Mouse (Mus musculus): ENCODE data around the gene Rnf115. TPM values are rescaled to one million over a fixed set of nuclear protein-coding genes. Genes with fewer than 3 reads are reported as not detected.
"Not testable (repeated sequence)": the region's sequence is repeated elsewhere in the genome, so short reads cannot be mapped to it uniquely, and the experiment has no call there.

The Rnf115 gene
- polyA plus RNA-seq, 1 experiment = 11.3 TPM

DNA sequence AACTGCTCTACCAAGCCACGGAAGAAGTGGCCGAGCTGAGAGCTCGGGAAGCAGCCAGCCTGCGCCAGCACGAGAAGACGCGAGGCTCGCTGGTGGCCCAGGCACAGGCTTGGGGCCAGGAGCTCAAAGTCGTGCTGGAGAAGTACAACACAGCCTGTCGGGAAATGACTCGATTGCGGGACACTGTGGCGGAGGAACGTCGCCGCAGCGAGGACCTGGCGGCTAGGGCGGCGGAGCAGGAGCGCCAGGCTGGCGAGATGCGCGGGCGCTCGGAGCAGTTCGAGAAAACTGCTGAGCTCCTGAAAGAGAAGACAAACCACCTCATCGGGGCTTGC lies 42.7 kb upstream of the Rnf115 start:
- no peak for DNase-seq (ENCODE audit: low read depth in 1 of 2, low spot score in 2 of 2)
- TF ChIP-seq POLR2A (IDR thresholded peaks at IDR 0.05; ENCODE audit: low read depth, low read length) (no peak), CTCF (IDR thresholded peaks at IDR 0.05; ENCODE audit: extremely low read depth, insufficient read depth, insufficient read length, insufficient replicate concordance) (no peak)
- no peak overlapping the region for H3K27ac ChIP-seq (ENCODE audit: insufficient read depth, low read length)
- 28% methylated on average over 28 of the region's 28 CpGs for WGBS
- H3K27me3 ChIP-seq (ENCODE audit: control insufficient read depth, insufficient read depth, low read length) = peaks cover 11% of the 10 kb centered on the region
- no peak overlapping the region for H3K4me3 ChIP-seq (ENCODE audit: extremely low read depth, insufficient read depth, insufficient read length)
- H3K36me3 ChIP-seq (ENCODE audit: control insufficient read depth, insufficient read depth, low read length) = no peaks in the 10 kb centered on the region
- H3K4me1 ChIP-seq (ENCODE audit: control insufficient read depth, insufficient read depth, insufficient read length) = no peaks in the 10 kb centered on the region

DNA sequence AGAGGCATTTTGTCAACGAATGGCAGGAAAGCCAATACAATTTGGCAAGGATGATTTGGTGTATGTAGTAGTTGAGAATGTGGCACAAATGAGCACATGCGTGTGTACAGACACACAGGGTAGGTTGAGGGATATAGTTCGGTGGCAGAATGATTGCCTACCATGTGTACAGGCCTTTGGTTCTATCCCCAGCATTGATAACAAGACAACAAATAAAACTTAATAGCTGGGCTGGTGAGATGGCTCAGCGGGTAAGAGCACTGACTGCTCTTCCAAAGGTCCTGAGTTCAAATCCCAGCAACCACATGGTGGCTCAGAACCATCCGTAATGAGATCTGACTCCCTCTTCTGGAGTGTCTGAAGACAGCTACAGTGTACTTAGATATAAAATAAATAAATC lies 41.4 kb upstream of the Rnf115 start:
- H3K27me3 ChIP-seq (ENCODE audit: control insufficient read depth, insufficient read depth, low read length) = peaks cover 11% of the 10 kb centered on the region
- H3K27ac ChIP-seq (ENCODE audit: insufficient read depth, low read length); H3K4me3 ChIP-seq (ENCODE audit: extremely low read depth, insufficient read depth, insufficient read length); H3K4me1 ChIP-seq (ENCODE audit: control insufficient read depth, insufficient read depth, insufficient read length); DNase-seq (ENCODE audit: low read depth in 1 of 2, low spot score in 2 of 2); H3K36me3 ChIP-seq (ENCODE audit: control insufficient read depth, insufficient read depth, low read length): not testable (repeated sequence)
- 92% methylated on average over 5 of the region's 5 CpGs for WGBS

DNA sequence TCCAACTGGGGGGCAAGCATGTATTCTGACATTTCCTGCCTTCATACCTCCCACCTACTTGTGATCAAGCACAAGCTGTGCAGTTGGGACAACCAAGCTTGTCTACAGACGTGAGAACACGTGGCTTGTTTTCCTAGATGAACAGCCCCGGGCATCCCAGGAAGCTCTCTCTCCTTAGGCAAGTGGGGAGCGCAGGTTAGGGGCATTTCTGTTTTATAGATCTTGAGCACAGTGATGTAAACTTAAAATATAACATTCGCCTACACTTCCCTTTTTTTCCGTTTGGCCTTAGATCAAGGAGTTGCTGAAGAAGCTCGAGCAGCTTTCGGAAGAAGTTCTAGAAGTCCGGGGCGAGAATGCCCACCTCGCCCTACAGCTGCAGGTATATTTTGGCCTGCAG lies 38.6 kb upstream of the Rnf115 start:
- Histone ChIP-seq H3K27me3 (ENCODE audit: control insufficient read depth, insufficient read depth, low read length) (peaks cover 11% of the 10 kb centered on the region), H3K36me3 (ENCODE audit: control insufficient read depth, insufficient read depth, low read length) (no peaks in the 10 kb centered on the region), H3K4me3 (ENCODE audit: extremely low read depth, insufficient read depth, insufficient read length) (no peak overlapping the region), H3K4me1 (ENCODE audit: control insufficient read depth, insufficient read depth, insufficient read length) (no peaks in the 10 kb centered on the region), H3K27ac (ENCODE audit: insufficient read depth, low read length) (no peak overlapping the region)
- no peak for DNase-seq (ENCODE audit: low read depth in 1 of 2, low spot score in 2 of 2)
- TF ChIP-seq POLR2A (IDR thresholded peaks at IDR 0.05; ENCODE audit: low read depth, low read length) (no peak), CTCF (IDR thresholded peaks at IDR 0.05; ENCODE audit: extremely low read depth, insufficient read depth, insufficient read length, insufficient replicate concordance) (no peak)
- WGBS = 35% methylated on average over 11 of the region's 11 CpGs

DNA sequence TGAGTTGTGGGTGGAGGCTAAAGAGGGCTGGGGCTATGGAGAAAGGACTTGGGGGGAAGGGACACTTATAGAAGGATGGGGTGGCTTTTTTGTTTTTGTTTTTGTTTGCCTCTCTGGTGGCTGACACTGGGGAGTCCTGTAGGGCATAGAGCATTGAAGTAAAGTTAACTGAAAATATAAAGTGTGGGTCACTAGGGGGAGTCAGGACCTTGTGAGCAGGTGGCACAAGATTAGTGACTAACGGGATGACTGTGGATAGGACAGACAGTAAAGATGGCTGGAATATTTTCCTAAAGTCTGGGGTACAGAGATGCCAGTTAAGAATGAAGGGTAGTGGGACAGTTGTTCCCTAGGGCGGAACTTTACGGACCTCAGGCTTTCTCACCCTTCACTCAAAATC lies 37.2 kb upstream of the Rnf115 start:
- no peak for TF ChIP-seq POLR2A (IDR thresholded peaks at IDR 0.05; ENCODE audit: low read depth, low read length)
- TF ChIP-seq CTCF (IDR thresholded peaks at IDR 0.05; ENCODE audit: extremely low read depth, insufficient read depth, insufficient read length, insufficient replicate concordance) = no peak

DNA sequence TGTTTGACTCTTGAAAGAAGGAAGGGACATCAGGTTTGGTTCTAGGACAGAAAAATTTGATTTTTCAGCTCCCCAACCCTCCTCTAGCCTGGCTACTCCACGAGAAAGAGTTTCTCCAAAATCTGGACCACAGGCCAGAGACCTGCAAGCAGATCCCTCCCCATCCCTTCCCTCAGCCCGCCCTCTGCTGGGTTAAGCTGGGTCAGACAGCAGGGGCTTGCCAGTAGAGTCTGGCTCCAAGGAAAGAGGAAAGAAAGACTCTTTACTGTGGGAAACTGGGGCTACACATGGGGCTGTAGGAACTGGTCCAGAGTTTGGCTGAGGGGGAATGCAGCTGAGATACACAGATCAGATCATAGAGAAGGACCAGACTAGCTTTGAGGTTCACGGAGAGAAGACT lies 35.0 kb upstream of the Rnf115 start:
- Histone ChIP-seq H3K27ac (ENCODE audit: insufficient read depth, low read length) (no peak overlapping the region), H3K4me3 (ENCODE audit: extremely low read depth, insufficient read depth, insufficient read length) (no peak overlapping the region), H3K27me3 (ENCODE audit: control insufficient read depth, insufficient read depth, low read length) (no peaks in the 10 kb centered on the region), H3K4me1 (ENCODE audit: control insufficient read depth, insufficient read depth, insufficient read length) (peaks cover 4% of the 10 kb centered on the region; the same call in 1 of the 2 replicates), H3K36me3 (ENCODE audit: control insufficient read depth, insufficient read depth, low read length) (no peaks in the 10 kb centered on the region)
- DNase-seq (ENCODE audit: low read depth in 1 of 2, low spot score in 2 of 2) = no peak
- WGBS = 43% methylated on average over 3 of the region's 3 CpGs
- no peak for TF ChIP-seq CTCF (IDR thresholded peaks at IDR 0.05; ENCODE audit: extremely low read depth, insufficient read depth, insufficient read length, insufficient replicate concordance)
- no peak for TF ChIP-seq POLR2A (IDR thresholded peaks at IDR 0.05; ENCODE audit: low read depth, low read length)

More for the DNA sequence above, 37.2 kb upstream of the Rnf115 start:
- Histone ChIP-seq H3K27me3 (ENCODE audit: control insufficient read depth, insufficient read depth, low read length) (peaks cover 4% of the 10 kb centered on the region; the same call in 1 of the 2 replicates), H3K27ac (ENCODE audit: insufficient read depth, low read length) (no peak overlapping the region), H3K4me3 (ENCODE audit: extremely low read depth, insufficient read depth, insufficient read length) (no peak overlapping the region), H3K4me1 (ENCODE audit: control insufficient read depth, insufficient read depth, insufficient read length) (no peaks in the 10 kb centered on the region), H3K36me3 (ENCODE audit: control insufficient read depth, insufficient read depth, low read length) (no peaks in the 10 kb centered on the region)
- 50% methylated on average over 3 of the region's 3 CpGs for WGBS
- no peak for DNase-seq (ENCODE audit: low read depth in 1 of 2, low spot score in 2 of 2)

DNA sequence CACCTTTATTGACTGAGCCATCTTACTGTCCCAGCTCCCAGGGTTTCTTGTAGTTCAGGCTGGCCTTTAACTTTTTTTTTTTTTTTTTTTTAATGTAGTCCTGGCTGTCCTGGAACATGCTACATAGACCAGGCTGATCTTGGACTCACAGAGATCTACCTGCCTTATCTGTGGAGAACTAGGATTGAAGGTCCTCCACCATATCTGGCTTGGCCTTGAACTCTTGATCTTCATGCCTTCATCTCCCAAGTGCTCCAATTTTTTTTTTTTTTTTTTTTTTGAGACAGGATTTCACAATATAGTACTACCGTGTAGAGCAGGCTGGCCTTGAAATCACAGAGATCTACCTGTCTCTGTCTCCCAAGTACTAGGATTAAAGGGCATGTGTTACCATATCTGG lies 33.9 kb upstream of the Rnf115 start:
- H3K27ac ChIP-seq (ENCODE audit: insufficient read depth, low read length) = no peak overlapping the region
- H3K36me3 ChIP-seq (ENCODE audit: control insufficient read depth, insufficient read depth, low read length) = no peaks in the 10 kb centered on the region
- no peak for TF ChIP-seq CTCF (IDR thresholded peaks at IDR 0.05; ENCODE audit: extremely low read depth, insufficient read depth, insufficient read length, insufficient replicate concordance)
- TF ChIP-seq POLR2A (IDR thresholded peaks at IDR 0.05; ENCODE audit: low read depth, low read length) = no peak
- no peaks in the 10 kb centered on the region for H3K27me3 ChIP-seq (ENCODE audit: control insufficient read depth, insufficient read depth, low read length)
- H3K4me3 ChIP-seq (ENCODE audit: extremely low read depth, insufficient read depth, insufficient read length) = no peak overlapping the region
- H3K4me1 ChIP-seq (ENCODE audit: control insufficient read depth, insufficient read depth, insufficient read length) = peaks cover 4% of the 10 kb centered on the region; the same call in 1 of the 2 replicates
- WGBS = 83% methylated on average over 1 of the region's 1 CpGs
- DNase-seq (ENCODE audit: low read depth in 1 of 2, low spot score in 2 of 2) = no peak

DNA sequence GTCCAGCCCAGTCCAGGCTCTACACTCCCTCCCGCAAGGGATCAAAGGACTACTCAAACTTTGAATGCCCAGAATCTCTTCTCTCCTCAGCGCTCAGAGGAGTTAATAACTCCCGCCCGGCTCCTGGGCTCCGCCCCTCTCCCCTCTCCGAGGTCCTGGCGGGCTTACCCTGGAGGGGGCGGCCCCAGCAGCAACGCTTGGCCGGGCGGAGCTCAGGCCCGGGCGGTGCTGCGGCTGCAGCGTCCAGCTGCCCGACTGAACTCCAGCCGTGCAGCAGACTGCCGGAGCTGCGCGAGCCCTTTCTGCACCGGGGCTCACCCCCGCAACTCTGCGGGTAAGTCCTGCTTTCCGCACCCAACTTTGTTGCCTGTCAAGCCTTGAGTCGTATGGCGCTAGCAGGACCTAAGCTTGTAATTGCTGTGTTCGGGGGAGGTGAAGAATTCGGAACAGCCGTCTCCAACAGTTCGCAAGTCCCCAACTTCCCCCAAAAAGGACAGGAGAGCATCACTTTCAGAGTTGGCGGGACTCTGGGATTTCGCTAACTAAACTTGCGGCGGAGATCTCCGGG lies 31.2 kb upstream of the Rnf115 start, which contains the start of gene Pias3:
TSS of gene Pias3 (plus strand) at position 187 of the 568 bp plus-strand sequence.
- TF ChIP-seq CTCF (IDR thresholded peaks at IDR 0.05; ENCODE audit: extremely low read depth, insufficient read depth, insufficient read length, insufficient replicate concordance) (no peak), POLR2A (IDR thresholded peaks at IDR 0.05; ENCODE audit: low read depth, low read length) (no peak; the same call in 1 of the 2 replicates)
- no peaks in the 10 kb centered on the region for H3K27me3 ChIP-seq (ENCODE audit: control insufficient read depth, insufficient read depth, low read length)
- peaks cover 4% of the 10 kb centered on the region; the same call in 1 of the 2 replicates for H3K4me1 ChIP-seq (ENCODE audit: control insufficient read depth, insufficient read depth, insufficient read length)
- H3K4me3 ChIP-seq (ENCODE audit: extremely low read depth, insufficient read depth, insufficient read length) = peak within 1 kb of the TSS; percentile 100
- H3K27ac ChIP-seq (ENCODE audit: insufficient read depth, low read length) = peak within 1 kb of the TSS; percentile 95
- peak in 1 of 2 experiments; percentile 66 for DNase-seq (ENCODE audit: low read depth in 1 of 2, low spot score in 2 of 2)
- H3K36me3 ChIP-seq (ENCODE audit: control insufficient read depth, insufficient read depth, low read length) = peaks cover 3% of the 10 kb centered on the region; the same call in 1 of the 2 replicates
- under 1% methylated on average over 34 of the region's 35 CpGs for WGBS
